Mouse (Mus musculus): Measurements from ENCODE around the gene Tnfsf9.

The Tnfsf9 gene

GRCm38 (mm10) chr17:57105181-57106034, at the start of gene Tnfsf9:
TSS of gene Tnfsf9 (plus strand) at chr17:57105325.
- DNase-seq: no peak

- DNase-seq: no peak
Observed at GRCm38 (mm10) chr17:57056246-57056645, 48.9 kb upstream of the Tnfsf9 start.

- DNase-seq: peak; percentile 51
Observed at GRCm38 (mm10) chr17:57058891-57059485, 46.1 kb upstream of the Tnfsf9 start, which contains the start of gene Crb3. TSS of gene Crb3 (plus strand) at chr17:57059105.

DNA sequence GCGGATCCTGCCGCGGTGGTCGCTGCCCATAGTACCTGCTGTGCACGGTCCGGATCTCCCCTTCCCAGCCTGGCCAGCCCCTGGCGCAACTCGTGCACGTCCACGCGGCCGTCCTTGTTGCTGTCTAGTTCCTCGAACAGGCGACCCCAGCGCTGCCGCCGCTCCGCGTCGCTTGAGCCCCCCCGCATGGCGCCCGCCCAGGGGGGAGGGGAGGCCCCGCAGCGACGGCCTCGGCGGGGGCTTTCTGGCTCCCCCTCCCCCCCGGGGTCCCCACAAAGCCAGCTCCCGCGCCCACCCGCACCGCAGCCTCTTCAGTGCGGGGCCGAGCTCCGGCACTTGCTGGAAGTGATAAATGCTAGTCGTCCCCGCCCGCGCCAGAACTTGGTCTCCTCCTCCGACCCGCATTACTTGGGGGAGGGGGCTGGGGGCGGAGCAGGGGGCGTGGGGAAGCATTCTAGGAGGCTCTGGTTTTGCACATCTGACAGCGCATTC, 45.6 kb upstream of the Tnfsf9 start, which contains the start of gene Slc25a23:
Gene Slc25a23 (minus strand): TSS at position 378 of the 492 bp plus-strand sequence.
- DNase-seq: peak; percentile 67

DNA sequence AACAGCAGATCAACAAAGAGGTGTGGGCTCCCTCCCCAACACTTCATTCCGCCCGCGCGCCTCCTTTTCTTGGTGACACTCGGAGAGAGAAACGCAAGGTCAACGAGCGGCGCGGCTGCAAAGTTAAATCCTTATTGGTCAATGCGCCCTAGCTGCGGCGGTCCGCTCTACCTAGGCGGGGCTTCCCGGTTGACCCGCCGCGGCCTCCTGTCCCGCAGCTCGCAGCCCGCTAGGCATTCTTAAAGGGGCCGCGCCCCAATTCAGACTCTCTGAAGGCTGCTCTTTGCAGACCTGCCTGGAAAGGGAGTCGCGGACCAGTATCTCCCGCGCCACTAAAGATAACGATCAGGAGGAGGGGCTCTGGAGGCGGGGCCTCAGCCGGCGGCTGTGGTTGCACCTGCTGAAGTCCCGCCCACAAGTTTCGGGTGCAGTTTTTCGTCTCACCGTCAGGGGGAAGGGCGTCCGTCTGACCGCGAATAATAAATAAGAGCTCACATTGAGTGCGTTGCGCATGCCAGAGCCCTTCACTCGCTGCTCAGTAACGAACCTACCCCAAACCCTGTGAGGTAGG, 44.8 kb upstream of the Tnfsf9 start:
- peak; percentile 98 for DNase-seq

- DNase-seq: peak; percentile 51
Observed at GRCm38 (mm10) chr17:57061069-57061468, 44.1 kb upstream of the Tnfsf9 start.

DNA sequence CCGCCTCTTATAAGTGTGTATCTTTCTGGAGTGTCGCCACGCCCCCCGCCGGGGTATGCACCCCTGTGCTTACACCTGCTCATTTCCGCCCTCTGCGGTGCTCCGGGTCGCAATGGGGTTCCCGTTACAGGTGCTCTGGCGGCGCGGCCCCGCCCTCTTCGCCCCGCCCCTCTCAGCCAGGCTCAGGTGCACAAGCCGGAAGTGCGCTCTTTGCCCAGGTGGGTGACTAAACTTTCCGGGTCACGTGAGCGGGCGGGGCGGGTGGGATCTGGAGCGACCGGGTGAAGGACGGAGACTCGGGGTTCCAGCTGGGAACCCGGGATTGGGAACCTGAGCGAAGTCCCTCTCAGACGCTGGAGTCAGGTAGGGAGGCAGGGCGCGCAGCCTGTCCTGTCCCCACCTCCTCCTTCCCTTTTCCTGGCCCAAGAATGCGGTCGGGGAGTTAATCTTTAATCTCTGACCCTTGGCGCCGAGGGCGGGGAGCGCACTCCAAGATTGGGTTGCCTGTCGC, 43.1 kb upstream of the Tnfsf9 start:
- peak; percentile 92 for DNase-seq

- DNase-seq: no peak
Observed at GRCm38 (mm10) chr17:57062548-57062947, 42.6 kb upstream of the Tnfsf9 start.

DNA sequence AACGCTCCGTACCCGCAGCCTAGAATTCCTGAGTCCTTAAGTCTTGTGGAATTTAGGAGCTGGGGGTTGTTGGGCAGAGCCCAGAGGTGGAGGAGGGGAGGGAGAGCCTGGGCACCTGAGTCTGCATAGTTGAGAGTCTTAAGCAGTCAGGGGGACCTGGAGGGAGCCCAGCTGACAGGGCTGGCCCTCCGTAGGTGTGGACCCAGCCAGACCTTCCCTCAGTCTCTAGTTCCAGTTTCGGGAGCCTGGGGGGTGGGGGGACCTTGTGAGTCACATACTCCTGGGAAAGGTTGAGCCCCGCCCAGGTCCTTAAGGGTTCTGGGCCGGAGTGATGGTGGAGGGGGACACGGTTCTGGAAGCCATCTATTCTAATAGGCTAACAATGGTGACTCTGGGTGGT, 42.1 kb upstream of the Tnfsf9 start:
- peak; percentile 47 for DNase-seq

DNA sequence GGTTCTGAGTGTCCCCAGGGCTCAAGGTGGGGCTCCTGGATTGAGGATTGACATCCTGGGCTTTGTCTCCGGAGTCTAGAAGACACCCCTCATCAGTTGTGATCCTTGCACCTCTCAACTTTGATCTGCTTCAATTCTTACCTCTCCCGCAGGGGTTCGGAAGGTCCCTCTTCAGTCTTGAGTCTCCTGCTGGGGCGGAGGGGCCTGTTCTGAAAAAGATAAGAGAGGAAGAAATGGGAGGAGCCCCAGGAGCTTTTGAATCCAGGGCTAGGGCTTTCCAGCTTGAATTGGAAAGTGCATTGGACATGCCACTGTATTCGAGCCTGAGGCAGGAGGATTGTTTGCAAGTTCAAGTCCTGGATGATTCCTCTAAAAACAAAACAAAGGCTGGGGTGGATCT, 38.2 kb upstream of the Tnfsf9 start:
- DNase-seq: no peak

- DNase-seq: no peak
Observed at GRCm38 (mm10) chr17:57070272-57070671, 34.9 kb upstream of the Tnfsf9 start.

- DNase-seq: peak; percentile 44
Observed at GRCm38 (mm10) chr17:57070699-57071098, 34.4 kb upstream of the Tnfsf9 start.

- DNase-seq: no peak
Observed at GRCm38 (mm10) chr17:57076916-57077315, 28.2 kb upstream of the Tnfsf9 start.

DNA sequence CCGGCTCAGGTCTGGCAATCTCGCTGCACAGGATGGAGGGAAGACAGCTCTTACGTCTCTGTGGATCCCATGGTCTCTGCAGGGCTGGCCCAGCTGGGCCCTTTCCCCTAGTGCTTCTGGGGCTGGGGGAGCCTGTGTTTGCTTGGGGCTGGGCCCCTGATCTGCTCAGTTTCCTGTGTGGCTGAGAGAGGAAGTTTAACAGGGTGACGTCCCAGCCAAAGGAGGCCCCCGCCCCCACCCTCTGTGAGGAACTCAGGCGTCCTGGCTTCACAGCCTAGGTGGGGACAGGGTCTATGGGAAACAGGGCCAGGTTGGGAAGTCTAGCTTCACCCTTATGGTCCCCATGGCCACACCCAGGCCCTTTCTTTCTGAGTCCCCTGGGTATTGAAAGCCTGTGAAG, 26.8 kb upstream of the Tnfsf9 start, which contains the start of gene Dennd1c:
Gene Dennd1c (minus strand): TSS at position 179 of the 400 bp plus-strand sequence.
- DNase-seq: no peak

- DNase-seq: no peak
Observed at GRCm38 (mm10) chr17:57079919-57080318, 25.2 kb upstream of the Tnfsf9 start.

- no peak for DNase-seq
Observed at GRCm38 (mm10) chr17:57081234-57081842, 23.8 kb upstream of the Tnfsf9 start.

- no peak for DNase-seq
Observed at GRCm38 (mm10) chr17:57082481-57082880, 22.6 kb upstream of the Tnfsf9 start.

DNA sequence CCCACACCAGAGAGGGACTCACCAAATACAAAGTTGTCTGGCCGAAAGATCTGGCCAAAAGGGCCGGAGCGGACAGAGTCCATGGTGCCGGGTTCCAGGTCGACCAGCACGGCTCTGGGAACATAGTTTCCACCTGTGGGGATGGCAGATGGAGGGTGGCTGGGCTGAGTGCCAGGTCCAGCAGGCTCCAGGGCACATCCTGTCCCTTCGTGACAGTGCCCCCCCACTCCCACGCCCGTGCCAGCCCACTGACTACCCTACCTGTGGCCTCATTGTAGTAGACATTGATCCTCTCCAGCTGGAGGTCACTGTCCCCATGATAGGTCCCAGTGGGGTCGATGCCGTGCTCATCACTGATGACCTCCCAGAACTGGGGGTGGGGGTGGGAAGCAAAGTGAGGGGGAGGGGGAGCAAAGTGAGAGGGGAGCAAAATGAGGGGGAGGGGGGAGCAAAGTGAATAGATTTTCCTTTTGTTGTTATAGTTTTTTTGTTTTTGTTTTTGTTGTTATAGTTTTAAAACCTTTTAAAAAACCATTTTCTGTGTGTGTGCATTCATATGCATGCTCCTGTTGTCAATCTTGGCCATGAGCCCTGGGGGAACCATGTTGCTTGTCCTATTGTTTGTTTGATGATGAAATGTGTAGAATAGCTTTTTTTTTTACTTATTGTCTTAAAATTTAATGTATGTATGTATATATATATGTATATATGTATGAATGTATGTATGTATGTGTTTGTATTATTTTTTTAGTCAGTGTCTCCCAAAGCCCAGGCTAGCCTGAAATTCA, 19.0 kb upstream of the Tnfsf9 start:
- no peak for DNase-seq

GRCm38 (mm10) chr17:57087049-57087832, 17.9 kb upstream of the Tnfsf9 start, which contains the start of gene Tubb4a:
TSS of gene Tubb4a (minus strand) at chr17:57087782.
- DNase-seq: no peak

GRCm38 (mm10) chr17:57094222-57094621, 10.9 kb upstream of the Tnfsf9 start:
- DNase-seq: no peak
